Mouse (Mus musculus): Measurements from ENCODE around the gene Nedd9.

DNA sequence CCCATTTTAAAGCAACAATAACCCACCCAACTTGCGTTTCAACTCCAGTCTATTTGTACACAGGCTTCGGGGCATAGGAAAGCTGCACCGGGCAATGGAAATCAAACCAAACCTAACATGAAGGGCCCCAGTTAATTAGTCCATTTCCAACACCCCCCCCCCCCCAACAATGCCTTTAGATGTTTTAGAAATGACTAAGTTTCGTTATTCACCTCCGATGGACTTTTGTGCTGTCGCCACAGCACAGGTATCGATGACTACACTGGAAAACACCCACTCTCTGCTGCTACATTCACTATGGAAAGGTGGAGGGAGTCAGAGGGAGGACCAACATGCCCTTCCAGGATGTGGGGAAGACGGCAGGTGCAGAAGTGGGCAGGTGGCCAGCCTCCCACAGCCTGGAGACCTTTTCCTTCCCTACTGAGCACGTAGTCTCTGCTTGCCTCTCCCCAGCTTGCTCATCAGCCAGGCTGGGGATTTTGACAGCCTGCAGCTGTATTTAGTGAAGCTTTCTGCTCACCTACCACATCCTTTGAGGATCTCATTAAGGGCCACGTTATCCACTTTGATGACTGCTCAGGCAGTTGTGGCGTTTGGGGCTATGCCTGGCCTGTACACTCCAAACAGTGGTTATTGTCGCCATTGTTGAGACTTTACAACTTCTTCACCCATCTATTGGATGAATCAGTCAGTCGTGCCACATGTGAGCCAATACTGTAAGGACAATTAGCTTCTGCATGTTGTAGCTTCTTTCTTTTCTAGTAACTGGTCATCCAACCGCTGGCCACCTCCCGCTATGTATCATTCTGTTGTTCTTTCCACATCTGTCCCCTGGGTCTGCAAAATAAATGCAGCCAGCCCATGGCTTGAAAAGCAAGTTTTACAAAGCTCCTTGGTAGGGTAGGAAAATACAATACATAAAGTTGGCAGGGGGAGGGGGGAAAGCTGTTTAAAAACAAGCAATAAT lies 33.7 kb downstream of the Nedd9 start:
- TF ChIP-seq CTCF (IDR thresholded peaks at IDR 0.05; ENCODE audit: control insufficient read depth, insufficient read depth, low read length) (no peak), POLR2A (IDR thresholded peaks at IDR 0.05; ENCODE audit: borderline replicate concordance, control insufficient read depth, low read depth, low read length) (no peak)

Measured in bone marrow, adult 2 months (tissue).